Mouse (Mus musculus) cerebellum, adult 9-10 months (tissue): ENCODE measurements at regions not wholly inside any gene's neighbourhood (a gene's known extent, or its start where the extent isn't known, plus 50 kb on each side); places are given as distances from the start of the nearest gene placed in this dataset.
"Not testable (repeated sequence)": the region's sequence is repeated elsewhere in the genome, so short reads cannot be mapped to it uniquely, and the experiment has no call there.

Experiments
- DNase-seq: peaks from one replicate; pipeline ENCODE4 v3.0.0; 2022

DNA sequence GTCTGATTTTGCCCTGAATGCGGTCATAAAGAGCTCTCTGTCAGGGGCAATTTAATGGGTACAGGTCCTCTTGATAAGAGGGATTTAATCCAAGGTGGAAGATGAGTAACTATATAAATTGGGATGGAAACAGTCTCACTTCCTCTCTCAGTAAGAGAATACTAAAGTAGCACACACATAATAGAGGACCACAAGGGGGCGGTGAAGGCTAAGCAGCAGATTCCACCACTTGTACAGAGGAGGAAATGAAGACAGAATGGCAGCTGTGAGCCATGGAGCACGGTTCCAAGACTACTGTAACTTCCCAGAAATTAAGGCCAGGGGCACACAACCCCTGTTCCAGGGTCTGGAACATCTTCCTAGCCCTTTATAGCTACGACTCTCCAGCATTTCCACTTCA, 262.6 kb upstream of the Ywhaq start:
- DNase-seq, result not testable (repeated sequence)

GRCm38 (mm10) chr12:21649381-21649780, 231.9 kb upstream of the Ywhaq start:
- DNase-seq, result not testable (repeated sequence)

DNA sequence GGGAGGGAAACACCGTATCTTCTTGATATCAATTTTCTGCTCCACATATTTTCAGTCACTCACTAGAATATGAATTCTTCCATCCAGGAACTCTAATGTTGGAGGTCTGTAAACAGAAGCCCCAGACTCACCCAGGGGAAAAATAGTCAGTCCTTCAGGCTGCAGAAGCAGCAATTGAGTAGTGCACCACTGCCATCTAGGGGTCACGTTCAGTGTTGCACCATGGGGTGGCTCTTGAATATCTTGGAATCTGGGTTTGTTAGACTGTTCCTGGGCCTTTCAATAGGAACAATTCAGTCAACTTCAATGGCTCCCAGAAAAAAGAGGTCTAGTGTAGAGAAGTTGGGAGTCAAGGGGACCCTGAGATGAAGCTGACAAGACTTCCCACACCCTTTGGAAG, 196.3 kb upstream of the Ywhaq start:
- DNase-seq, result peak; percentile 66

DNA sequence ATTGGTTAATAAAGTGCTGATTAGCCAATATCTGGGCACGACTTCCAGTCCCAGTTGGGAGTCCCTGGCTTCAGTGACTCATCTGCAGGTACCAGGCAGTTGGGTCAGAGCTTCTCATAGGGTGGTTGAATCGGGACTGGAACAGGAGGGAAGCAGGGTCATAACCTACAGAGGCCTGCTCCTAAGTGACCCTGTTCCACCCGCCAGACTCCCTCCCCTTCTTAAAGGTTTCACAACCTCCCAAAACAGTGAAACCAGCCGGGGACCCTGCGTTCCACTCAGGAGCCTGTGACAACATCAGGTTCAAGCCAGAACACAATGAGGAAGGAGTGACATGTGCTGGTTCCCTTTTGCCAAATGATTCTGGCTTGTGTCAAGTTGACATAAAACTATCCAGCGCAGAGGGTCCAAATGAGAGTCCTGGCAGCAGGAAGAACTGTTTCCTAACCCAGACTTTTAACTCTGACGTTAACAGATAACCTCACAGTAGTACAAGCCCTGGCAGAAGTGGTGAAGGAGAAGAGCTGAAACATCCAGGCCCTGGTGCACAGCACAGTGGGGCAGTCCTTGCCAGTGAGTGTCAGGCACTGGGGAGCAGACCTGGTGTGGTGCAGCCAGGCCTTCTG, 151.1 kb upstream of the Ywhaq start:
- no peak for DNase-seq

DNA sequence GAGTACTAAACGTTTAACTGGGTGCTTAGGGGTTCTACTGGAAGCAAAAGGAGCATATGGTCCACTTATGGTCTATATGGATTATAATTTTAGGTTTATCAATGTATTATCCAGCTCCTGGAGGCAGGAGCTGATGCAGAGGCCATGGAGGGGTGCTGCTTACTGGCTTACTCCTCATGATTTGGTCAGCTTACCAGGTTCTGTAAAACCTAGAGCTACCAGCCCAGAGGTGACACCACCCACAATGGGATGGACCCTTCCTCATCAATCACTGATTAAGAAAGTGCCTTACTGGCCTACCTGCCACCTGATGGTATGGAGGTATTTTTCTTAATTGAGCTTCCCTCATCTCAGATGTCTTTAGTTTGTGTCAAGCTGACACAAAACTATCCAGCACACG, 126.5 kb upstream of the Ywhaq start:
- not testable (repeated sequence) for DNase-seq

DNA sequence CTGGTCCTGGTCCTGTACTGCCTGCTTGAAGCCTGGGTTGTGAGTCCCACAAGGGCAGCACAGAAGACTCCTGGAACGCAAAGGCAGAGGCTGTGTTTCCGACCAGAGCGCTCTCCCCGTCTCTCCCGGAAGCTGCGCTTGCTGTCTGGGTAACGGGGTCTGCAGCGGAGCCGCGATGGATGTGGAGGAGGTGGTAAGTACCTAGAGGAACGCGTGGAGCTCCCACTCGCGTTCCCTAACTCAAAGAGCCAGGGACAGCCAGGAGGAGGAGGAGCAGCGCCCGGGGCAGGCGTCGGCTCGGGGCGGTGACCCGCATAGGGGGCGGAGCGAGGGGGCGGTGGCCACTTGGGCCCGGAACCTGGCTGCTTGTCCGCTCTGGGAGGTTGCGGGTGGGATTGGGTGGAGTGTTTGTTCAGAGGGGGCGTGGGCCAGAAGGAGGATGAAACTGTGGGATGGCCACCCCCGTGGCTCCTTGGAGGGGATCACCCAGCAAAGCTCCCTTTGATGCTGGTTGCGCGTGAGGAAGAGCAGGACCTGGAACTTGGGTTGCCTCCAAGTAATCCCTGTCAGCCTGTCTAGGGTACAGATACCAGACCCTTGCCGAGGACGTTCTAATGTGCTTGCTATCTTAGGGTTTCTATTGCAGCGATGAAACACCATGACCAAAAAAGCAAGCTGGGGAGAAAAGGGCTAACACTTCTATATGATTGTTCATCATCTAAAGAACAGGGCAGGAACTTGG, 125.9 kb upstream of the Ywhaq start:
- peak; percentile 74 for DNase-seq

DNA sequence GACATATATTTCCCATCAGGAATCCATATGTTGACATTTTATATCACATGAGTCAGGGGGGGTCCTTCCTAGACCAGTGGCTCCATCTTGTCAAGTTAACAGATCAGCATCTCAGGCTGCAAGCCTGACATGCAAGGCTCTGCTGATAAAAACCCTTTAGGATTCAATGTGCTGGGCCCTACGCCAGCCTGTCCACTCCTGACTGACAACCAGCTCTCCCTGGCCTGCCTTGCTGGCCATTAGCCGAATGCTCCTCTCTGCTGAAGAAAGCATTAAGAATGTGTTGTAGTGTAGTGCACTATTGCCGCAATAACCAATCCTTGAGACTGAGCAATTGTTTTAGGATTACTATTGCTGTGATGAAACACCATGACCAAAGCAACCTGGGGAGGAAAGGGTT, 114.3 kb upstream of the Ywhaq start:
- no peak for DNase-seq

DNA sequence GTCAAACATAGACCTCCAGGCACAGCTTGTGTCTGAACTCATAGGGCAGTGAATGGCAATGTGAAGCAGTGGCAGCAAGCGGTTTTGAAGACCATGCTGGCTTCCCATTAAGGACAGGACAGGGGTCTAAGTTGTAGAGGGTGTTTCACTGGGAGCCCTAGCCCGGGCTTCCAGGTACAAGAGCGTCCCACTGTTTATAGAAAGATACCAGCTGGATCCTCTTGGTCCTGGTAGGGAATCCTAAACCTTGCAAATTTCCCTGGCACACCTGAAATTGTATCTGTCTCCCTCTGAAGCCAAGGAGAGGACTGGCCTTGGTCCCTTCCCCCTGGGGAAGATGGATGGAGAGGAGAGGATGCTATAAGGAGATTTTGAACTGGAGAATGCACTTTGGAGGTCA, 111.9 kb upstream of the Ywhaq start:
- DNase-seq, result not testable (repeated sequence)

DNA sequence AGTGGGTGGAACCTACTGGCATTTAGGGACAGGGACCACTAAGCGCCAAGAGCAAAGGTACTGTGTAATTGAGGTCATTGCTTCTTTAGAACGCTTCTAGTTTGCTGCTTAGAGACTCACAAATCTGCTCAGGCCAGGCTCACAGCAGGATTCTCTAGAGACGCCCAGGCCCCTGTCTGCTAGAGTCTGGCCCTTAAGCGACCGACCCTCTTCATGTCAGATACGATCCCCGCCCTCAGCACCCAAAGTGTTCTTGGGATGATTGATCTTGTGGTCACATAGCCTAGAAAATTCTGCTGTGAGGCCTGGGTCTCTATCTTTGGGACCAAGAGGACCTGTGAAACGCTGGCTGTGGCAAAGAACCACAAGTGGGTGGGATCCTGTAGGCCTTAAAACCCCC, 109.9 kb upstream of the Ywhaq start:
- not testable (repeated sequence) for DNase-seq

- DNase-seq, result not testable (repeated sequence)
Observed at GRCm38 (mm10) chr12:21526906-21527305, 109.5 kb upstream of the Ywhaq start.

DNA sequence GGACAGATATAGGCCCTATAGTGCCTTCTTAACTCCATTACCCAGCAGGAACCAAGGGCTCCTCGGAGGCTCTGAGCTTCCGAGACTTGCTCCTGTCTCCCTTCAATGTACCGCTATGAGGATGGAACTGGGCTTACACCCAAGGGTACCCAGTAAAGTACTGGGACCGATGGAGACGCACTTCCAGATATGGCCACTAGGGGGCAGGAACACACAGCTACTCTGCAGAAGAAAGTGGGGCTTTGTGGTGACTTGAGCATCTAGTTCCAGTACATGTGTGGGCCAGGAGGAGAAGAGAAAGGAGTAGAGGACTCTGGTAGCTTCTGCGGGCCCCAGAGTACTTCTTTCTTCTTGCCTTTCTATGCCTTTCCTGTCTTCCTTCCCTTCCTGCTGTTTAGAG, 108.1 kb upstream of the Ywhaq start:
- peak; percentile 66 for DNase-seq

DNA sequence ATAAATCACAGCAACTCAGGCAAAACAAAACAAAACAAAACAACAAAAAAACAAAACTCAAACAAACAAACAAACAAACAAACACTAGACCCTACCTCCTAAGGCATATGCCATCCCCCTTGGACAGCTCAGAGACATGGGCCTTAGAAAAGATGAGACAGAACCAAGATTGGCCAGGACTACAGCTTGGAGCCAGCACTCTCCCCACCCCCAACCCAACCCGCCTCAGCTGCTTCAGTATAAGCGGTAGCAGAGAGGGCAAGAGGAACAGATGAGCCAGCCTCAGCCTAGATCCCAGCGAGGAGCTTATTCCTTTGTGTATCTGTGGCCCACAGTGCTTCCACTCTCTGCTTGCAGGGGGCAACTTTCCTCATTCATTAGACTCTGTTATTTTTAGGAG, 105.2 kb upstream of the Ywhaq start:
- no peak for DNase-seq

- no peak for DNase-seq
Observed at GRCm38 (mm10) chr12:21519058-21519457, 101.6 kb upstream of the Ywhaq start.

DNA sequence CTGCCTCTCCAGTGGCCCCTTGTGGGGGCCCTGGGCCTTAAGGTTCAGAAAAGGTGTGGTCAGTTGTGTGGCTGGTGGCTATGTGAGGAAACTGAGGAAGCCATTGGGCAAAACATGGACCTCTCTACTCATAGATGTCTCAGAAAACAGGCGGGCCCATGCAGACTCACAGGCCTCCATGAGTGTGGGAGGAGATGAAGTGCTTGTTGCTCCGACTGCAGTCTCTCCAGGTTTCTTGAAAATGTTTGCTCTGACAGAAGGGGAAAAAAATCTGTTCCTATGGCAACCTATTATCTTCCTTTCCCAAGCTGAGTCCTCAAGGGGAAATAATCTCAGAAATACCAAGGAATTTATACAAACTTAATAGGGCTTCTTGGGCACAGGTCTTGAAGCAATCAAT, 95.3 kb upstream of the Ywhaq start:
- no peak for DNase-seq

GRCm38 (mm10) chr12:21511043-21511665, 93.7 kb upstream of the Ywhaq start:
- DNase-seq, result no peak

DNA sequence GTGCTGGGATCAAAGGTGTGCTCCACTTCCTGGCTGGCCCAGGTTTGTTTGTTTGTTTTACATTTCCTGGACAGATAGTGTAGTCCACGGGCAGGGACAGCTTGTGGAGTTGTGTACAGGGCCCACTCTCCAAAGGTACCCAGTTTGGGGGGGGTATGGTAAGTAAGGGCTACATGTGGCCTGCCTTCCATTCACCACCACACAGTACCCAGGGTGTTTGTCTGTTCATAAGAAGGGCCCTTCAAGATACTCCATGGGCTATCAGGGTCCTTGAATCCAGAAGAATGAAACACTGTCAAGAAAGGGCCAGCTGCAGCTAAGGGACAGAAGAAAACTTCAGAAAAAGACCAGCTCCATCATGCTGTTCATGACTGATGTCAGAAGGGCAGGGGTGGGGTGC, 89.6 kb upstream of the Ywhaq start:
- no peak for DNase-seq

DNA sequence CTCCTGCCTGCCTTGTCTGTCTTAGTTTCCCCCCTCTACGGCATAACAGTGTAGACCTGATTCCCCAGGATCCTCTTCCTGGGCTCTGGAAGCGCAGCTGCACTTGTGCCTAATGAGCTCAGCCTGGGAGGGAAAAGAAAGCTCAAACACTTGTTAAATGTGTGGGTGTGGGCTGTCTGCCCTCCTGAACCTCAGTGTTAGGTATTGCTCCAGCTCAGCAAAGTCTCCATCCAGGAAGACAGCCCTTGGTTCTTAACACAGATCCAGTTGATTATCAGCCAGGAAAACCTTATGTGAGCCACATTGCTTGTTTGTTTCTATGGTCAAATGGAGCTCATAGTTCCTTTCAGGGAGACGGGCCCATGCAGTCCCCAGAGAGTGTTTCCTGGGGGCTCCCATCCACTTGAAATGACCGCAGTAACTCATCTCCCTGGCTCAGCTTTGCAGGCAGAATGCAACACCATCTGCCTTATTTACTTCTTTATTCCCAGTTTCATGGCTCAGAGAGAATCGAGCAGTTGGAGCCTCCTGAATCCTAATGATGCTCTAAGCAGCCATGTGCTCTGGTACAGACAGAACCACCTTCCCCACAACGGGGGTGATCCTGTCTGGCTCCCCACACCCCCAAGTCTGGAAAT, 88.4 kb upstream of the Ywhaq start:
- peak; percentile 69 for DNase-seq

- DNase-seq, result no peak
Observed at GRCm38 (mm10) chr12:21503250-21503649, 85.8 kb upstream of the Ywhaq start.

DNA sequence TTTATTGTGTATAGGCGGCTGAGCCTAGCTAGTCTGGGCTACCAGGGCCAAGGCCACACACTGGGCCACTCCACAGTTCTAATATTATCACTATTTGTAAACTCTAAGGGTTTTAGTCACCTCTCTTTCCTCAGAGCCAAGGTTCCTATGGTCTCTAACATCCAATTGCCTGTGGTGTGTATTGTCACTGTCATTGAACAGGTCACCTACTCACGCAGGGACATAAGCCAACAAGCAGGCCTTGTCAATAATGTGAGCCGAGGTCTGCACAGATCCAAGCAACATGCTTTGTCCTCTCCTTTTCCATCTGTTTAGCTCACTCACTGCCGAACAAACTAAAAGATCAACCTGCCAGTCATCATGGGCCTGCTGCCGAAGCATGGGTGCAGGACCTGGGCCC, 79.5 kb upstream of the Ywhaq start:
- DNase-seq, result no peak

DNA sequence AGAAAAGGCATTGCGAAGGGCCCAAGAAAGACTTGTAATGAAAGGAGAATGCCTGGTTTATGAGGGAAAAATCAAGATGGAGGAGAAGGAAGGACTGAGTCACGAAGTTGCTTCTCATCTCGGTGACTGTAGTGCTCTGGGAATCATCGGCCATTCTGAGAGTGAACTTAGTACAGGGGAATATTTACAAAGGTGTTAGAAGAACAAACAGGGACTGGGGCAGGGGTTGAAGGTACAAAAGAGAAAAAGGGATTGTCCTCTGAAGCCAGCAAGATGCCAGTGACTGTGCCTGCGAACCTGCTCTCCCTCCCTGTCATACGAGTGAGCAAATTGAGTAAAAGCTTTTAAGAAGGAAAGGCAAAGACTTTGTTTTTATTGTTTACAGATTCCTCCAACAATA, 78.1 kb upstream of the Ywhaq start:
- DNase-seq, result no peak

GRCm38 (mm10) chr12:21493471-21493870, 76.0 kb upstream of the Ywhaq start:
- no peak for DNase-seq

DNA sequence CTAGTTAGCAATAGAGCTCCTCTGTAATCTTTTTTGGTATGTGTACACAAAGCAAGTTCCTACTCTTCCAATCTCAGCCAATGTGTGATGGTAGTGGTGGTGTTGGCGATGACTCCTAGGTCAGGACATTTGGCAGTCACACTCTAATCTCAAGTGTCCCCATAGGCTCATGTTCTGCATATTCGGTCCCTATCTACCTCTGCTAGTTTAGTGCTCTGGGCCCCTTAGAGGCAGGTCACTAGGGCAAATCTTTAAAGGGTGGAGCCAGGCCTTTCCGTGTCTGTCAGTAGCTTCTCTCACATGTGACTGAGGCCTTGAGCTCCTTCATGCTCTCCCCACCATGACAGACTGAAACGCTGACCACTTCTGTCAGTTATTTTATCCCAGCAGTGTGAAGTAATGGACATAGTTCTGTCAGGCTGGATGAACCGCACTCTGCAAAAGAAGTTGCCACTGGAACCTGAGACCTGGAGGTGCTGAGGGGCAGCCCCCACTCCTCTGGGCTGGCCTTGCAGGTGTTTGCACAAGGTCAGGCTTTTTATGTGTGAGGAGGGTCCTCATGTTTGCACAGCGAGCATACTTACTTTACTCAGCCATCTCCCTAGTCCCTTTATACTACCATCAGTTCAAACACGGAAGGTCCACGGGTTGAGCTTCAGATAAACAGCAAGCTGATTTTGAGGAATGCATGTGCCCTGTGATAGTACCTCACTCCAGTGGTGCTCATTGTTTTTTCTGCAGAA, 75.3 kb upstream of the Ywhaq start:
- no peak for DNase-seq

- no peak for DNase-seq
Observed at GRCm38 (mm10) chr12:21481644-21482043, 64.2 kb upstream of the Ywhaq start.
